Mouse (Mus musculus): ENCODE data around the gene Uvrag. TPM values are rescaled to one million over a fixed set of nuclear protein-coding genes. Genes with fewer than 3 reads are reported as not detected.

Uvrag gene
- polyA plus RNA-seq, 1 experiment: 45.9 TPM

DNA sequence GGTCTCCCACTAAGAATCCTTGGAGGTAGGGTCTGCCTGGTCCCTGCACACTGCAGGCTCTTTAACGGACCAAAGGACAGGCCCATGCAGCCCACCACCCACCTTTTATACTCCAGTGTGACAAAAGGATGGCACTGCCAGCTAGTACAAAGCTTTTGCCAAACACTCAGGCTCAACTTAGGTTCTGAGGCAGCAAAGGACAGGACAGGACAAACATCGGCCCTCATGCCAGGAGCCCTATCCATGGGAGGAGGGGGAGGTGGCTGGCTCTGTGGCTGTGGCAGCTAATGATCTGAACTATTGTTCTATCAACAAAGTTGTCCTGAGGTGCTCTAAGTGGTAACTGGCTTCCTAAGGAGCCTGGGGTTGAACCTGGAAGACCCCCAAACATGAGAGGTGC, 18.5 kb upstream of the Uvrag start:
- Histone ChIP-seq H3K27me3 (ENCODE audit: control insufficient read depth, insufficient read depth, low read length) (no peaks in the 10 kb centered on the region), H3K4me1 (ENCODE audit: control insufficient read depth, insufficient read depth, insufficient read length) (peaks cover 3% of the 10 kb centered on the region; the same call in 1 of the 2 replicates), H3K4me3 (ENCODE audit: extremely low read depth, insufficient read depth, insufficient read length) (no peak overlapping the region), H3K27ac (ENCODE audit: insufficient read depth, low read length) (no peak overlapping the region), H3K36me3 (ENCODE audit: control insufficient read depth, insufficient read depth, low read length) (no peaks in the 10 kb centered on the region)
- no peak for DNase-seq (ENCODE audit: low read depth in 1 of 2, low spot score in 2 of 2)
- no peak for TF ChIP-seq POLR2A (IDR thresholded peaks at IDR 0.05; ENCODE audit: low read depth, low read length)
- no peak for TF ChIP-seq CTCF (IDR thresholded peaks at IDR 0.05; ENCODE audit: extremely low read depth, insufficient read depth, insufficient read length, insufficient replicate concordance)
- WGBS: 91% methylated on average over 2 of the region's 2 CpGs

DNA sequence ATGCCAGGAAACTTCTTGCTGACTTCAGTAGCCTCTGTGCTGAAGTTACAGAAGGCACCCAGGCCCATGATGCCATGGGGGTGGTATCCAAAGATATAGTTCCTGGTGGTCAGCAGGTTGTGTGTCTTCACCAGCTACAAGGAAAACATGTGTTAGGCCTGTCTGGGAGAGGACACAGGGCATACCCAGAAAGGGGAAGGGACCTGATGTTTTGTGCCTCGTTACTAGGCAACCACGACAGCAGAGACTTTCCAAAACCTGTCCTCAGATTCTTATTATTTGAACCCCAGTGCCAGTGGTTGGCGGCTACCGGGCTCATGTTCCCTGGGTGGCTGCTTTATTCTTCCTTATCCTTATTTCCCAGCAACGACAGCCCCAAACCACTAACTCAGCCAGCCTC, 18.0 kb upstream of the Uvrag start:
- H3K36me3 ChIP-seq (ENCODE audit: control insufficient read depth, insufficient read depth, low read length): no peaks in the 10 kb centered on the region
- no peak for DNase-seq (ENCODE audit: low read depth in 1 of 2, low spot score in 2 of 2)
- H3K4me1 ChIP-seq (ENCODE audit: control insufficient read depth, insufficient read depth, insufficient read length): peaks cover 3% of the 10 kb centered on the region; the same call in 1 of the 2 replicates
- H3K27me3 ChIP-seq (ENCODE audit: control insufficient read depth, insufficient read depth, low read length): no peaks in the 10 kb centered on the region
- no peak overlapping the region for H3K27ac ChIP-seq (ENCODE audit: insufficient read depth, low read length)
- H3K4me3 ChIP-seq (ENCODE audit: extremely low read depth, insufficient read depth, insufficient read length): no peak overlapping the region
- TF ChIP-seq CTCF (IDR thresholded peaks at IDR 0.05; ENCODE audit: extremely low read depth, insufficient read depth, insufficient read length, insufficient replicate concordance) (no peak), POLR2A (IDR thresholded peaks at IDR 0.05; ENCODE audit: low read depth, low read length) (no peak)
- WGBS: 23% methylated on average over 5 of the region's 5 CpGs

DNA sequence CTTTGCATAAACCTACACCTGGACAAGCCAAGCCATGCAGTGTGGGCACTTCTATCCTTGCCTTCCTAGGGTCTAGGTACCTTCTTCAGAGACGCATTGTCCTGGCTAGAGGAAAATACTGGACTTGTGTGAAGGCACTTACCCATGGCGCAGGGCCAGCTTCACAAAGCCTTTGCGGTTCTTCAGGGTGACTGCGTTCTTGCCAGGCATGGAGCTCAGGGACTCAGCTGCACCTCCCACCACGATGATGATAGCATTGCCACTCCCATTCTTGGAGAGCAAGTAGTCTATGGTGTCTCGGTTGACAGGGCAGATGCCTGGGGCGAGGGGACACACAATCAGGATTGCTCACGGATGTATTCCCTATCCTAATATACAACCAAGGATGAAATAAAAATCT, 17.1 kb upstream of the Uvrag start:
- peaks cover 3% of the 10 kb centered on the region; the same call in 1 of the 2 replicates for H3K4me1 ChIP-seq (ENCODE audit: control insufficient read depth, insufficient read depth, insufficient read length)

DNA sequence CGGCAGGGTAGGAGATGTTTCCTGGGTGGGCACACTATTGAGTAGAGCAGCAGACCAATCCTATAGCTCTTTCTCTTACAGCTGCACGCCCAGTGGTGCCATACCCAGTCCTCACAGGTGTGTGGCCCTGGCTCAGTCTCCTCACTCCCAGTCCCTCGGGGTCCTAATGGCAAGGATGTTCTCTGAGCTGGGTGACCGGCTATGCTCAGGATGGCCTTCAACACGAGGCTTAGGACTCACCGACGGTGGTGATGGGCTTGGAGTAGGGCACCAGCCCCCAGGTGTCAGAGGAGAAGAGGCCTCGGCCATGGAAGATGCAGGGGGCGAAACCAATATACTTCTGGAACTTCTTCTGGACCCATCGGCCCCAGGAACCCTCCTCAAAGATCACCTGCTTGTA, 15.8 kb upstream of the Uvrag start:
- no peaks in the 10 kb centered on the region for H3K36me3 ChIP-seq (ENCODE audit: control insufficient read depth, insufficient read depth, low read length)
- TF ChIP-seq CTCF (IDR thresholded peaks at IDR 0.05; ENCODE audit: extremely low read depth, insufficient read depth, insufficient read length, insufficient replicate concordance) (no peak), POLR2A (IDR thresholded peaks at IDR 0.05; ENCODE audit: low read depth, low read length) (no peak)
- H3K27ac ChIP-seq (ENCODE audit: insufficient read depth, low read length): no peak overlapping the region
- peaks cover 3% of the 10 kb centered on the region; the same call in 1 of the 2 replicates for H3K4me1 ChIP-seq (ENCODE audit: control insufficient read depth, insufficient read depth, insufficient read length)
- no peaks in the 10 kb centered on the region for H3K27me3 ChIP-seq (ENCODE audit: control insufficient read depth, insufficient read depth, low read length)
- H3K4me3 ChIP-seq (ENCODE audit: extremely low read depth, insufficient read depth, insufficient read length): no peak overlapping the region
- 87% methylated on average over 10 of the region's 10 CpGs for WGBS
- no peak for DNase-seq (ENCODE audit: low read depth in 1 of 2, low spot score in 2 of 2)

More for the DNA sequence above, 17.1 kb upstream of the Uvrag start:
- Histone ChIP-seq H3K27ac (ENCODE audit: insufficient read depth, low read length) (no peak overlapping the region), H3K4me3 (ENCODE audit: extremely low read depth, insufficient read depth, insufficient read length) (no peak overlapping the region), H3K27me3 (ENCODE audit: control insufficient read depth, insufficient read depth, low read length) (no peaks in the 10 kb centered on the region), H3K36me3 (ENCODE audit: control insufficient read depth, insufficient read depth, low read length) (no peaks in the 10 kb centered on the region)
- no peak for DNase-seq (ENCODE audit: low read depth in 1 of 2, low spot score in 2 of 2)
- 85% methylated on average over 8 of the region's 8 CpGs for WGBS
- no peak for TF ChIP-seq CTCF (IDR thresholded peaks at IDR 0.05; ENCODE audit: extremely low read depth, insufficient read depth, insufficient read length, insufficient replicate concordance)
- no peak for TF ChIP-seq POLR2A (IDR thresholded peaks at IDR 0.05; ENCODE audit: low read depth, low read length)

DNA sequence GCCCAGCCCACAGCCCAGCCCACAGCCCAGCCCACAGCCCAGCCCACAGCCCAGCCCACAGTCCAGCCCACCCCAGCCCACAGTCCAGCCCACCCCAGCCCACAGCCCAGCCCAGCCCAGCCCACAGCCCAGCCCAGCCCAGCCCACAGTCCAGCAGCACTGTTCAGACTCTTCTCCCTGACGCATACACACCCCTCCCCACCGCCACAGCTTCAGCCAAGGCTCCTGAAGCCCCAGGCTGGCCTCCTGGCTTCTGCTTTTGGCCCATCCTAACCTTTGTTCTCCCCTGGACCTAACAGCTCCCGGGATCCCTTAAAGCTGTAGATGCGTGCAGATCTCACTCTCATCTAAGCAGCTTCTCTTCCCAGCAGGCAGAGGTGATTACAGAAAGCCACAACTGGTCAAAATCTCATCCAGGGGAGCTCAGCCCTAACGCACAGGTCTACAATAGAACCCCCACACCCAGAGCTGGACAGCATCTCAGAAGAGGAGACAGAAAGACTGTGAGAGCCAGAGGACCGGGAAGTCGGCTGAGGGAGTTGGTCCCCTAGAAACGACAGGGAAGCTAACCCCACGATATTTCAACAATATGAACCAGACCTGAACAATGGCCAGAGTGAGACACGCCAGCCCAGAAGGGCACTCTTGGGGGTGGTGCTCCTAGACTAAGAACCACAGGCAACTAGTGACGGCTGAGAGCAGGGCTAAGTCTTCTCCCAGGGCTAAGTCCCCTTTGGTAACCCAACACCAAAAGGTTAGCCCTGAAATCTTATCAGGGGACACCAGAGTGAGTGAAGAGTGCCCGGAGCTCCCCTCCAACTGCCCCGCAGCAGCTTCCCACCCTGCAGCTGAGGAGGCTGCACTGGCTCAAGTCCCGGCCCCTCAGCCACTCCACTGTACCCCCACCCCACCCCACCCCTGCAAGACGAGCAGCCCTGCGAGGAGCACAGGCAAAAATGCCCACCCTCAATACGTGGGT, 14.7 kb upstream of the Uvrag start:
- WGBS: 41% methylated on average over 17 of the region's 17 CpGs
- Histone ChIP-seq H3K36me3 (ENCODE audit: control insufficient read depth, insufficient read depth, low read length) (no peaks in the 10 kb centered on the region), H3K27me3 (ENCODE audit: control insufficient read depth, insufficient read depth, low read length) (no peaks in the 10 kb centered on the region), H3K4me1 (ENCODE audit: control insufficient read depth, insufficient read depth, insufficient read length) (peaks cover 3% of the 10 kb centered on the region; the same call in 1 of the 2 replicates), H3K4me3 (ENCODE audit: extremely low read depth, insufficient read depth, insufficient read length) (no peak overlapping the region), H3K27ac (ENCODE audit: insufficient read depth, low read length) (no peak overlapping the region)
- no peak for DNase-seq (ENCODE audit: low read depth in 1 of 2, low spot score in 2 of 2)
- TF ChIP-seq CTCF (IDR thresholded peaks at IDR 0.05; ENCODE audit: extremely low read depth, insufficient read depth, insufficient read length, insufficient replicate concordance) (no peak), POLR2A (IDR thresholded peaks at IDR 0.05; ENCODE audit: low read depth, low read length) (no peak)

DNA sequence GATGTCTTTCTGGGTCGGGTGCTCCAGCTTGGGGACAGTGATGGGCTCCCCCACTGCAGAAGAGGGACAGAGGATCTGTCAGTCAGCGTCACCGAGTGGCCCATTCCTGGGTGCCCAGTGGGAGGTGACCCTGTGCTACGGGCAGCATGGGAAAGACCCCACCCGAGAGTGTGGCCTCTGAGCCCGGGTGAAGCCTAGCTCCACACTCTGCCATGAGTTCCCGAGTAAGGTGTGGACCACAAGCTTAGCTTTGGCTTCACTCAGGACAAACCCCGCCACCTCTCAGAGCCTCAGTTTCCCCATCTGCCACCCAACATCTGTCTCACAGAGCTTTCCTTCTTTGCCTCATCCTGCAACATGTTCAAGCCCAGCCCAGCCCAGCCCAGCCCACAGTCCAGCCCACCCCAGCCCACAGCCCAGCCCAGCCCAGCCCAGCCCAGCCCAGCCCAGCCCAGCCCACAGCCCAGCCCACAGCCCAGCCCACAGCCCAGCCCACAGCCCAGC, 13.8 kb upstream of the Uvrag start:
- Histone ChIP-seq H3K27me3 (ENCODE audit: control insufficient read depth, insufficient read depth, low read length) (no peaks in the 10 kb centered on the region), H3K36me3 (ENCODE audit: control insufficient read depth, insufficient read depth, low read length) (no peaks in the 10 kb centered on the region), H3K4me3 (ENCODE audit: extremely low read depth, insufficient read depth, insufficient read length) (no peak overlapping the region), H3K4me1 (ENCODE audit: control insufficient read depth, insufficient read depth, insufficient read length) (peaks cover 3% of the 10 kb centered on the region; the same call in 1 of the 2 replicates), H3K27ac (ENCODE audit: insufficient read depth, low read length) (no peak overlapping the region)
- DNase-seq (ENCODE audit: low read depth in 1 of 2, low spot score in 2 of 2): no peak
- TF ChIP-seq CTCF (IDR thresholded peaks at IDR 0.05; ENCODE audit: extremely low read depth, insufficient read depth, insufficient read length, insufficient replicate concordance) (no peak), POLR2A (IDR thresholded peaks at IDR 0.05; ENCODE audit: low read depth, low read length) (no peak)
- 66% methylated on average over 8 of the region's 8 CpGs for WGBS
